Mouse (Mus musculus): ENCODE results near the gene Gm30083. TPM values are rescaled to one million over a fixed set of nuclear protein-coding genes. Genes with fewer than 3 reads are reported as not detected.

Gene Gm30083
- polyA plus RNA-seq, 1 experiment = not detected

DNA sequence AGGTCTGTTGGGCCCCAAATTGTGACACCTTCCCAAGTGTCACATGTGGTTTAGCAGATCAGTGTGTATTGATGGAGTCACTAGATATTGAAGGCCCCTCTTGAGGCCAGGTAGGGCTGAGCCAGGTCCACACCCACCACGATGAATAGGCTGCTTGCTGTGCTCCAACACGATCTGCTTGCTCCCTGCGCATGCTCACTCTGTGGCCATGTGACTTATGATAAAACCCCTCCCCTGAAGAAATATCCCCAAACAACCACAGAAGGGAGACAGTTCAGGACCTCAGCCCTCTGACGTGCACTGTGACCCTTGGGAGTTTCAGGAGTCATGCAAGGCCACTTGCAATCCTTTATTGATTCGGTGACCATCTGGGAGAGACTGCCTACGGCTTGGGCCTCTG is 68.9 kb downstream of the Gm30083 start:
- Histone ChIP-seq H3K4me3 (ENCODE audit: extremely low read depth, insufficient read depth, insufficient read length) (no peak overlapping the region), H3K4me1 (ENCODE audit: control insufficient read depth, insufficient read depth, insufficient read length) (no peaks in the 10 kb centered on the region), H3K27ac (ENCODE audit: insufficient read depth, low read length) (no peak overlapping the region), H3K36me3 (ENCODE audit: control insufficient read depth, insufficient read depth, low read length) (no peaks in the 10 kb centered on the region), H3K27me3 (ENCODE audit: control insufficient read depth, insufficient read depth, low read length) (no peaks in the 10 kb centered on the region)
- no peak for TF ChIP-seq CTCF (IDR thresholded peaks at IDR 0.05; ENCODE audit: extremely low read depth, insufficient read depth, insufficient read length, insufficient replicate concordance)
- no peak for TF ChIP-seq POLR2A (IDR thresholded peaks at IDR 0.05; ENCODE audit: low read depth, low read length)
- no peak for DNase-seq (ENCODE audit: low read depth in 1 of 2, low spot score in 2 of 2)
- WGBS = 72% methylated on average over 6 of the region's 6 CpGs

- Histone ChIP-seq H3K4me3 (ENCODE audit: extremely low read depth, insufficient read depth, insufficient read length) (no peak overlapping the region), H3K27me3 (ENCODE audit: control insufficient read depth, insufficient read depth, low read length) (no peaks in the 10 kb centered on the region), H3K4me1 (ENCODE audit: control insufficient read depth, insufficient read depth, insufficient read length) (no peaks in the 10 kb centered on the region), H3K36me3 (ENCODE audit: control insufficient read depth, insufficient read depth, low read length) (no peaks in the 10 kb centered on the region), H3K27ac (ENCODE audit: insufficient read depth, low read length) (no peak overlapping the region)
- TF ChIP-seq POLR2A (IDR thresholded peaks at IDR 0.05; ENCODE audit: low read depth, low read length) = no peak
- TF ChIP-seq CTCF (IDR thresholded peaks at IDR 0.05; ENCODE audit: extremely low read depth, insufficient read depth, insufficient read length, insufficient replicate concordance) = no peak
- no peak for DNase-seq (ENCODE audit: low read depth in 1 of 2, low spot score in 2 of 2)
- 72% methylated on average over 5 of the region's 5 CpGs for WGBS
These were observed 72.8 kb downstream of the Gm30083 start for GRCm38 (mm10) chr14:33942222-33942621.

GRCm38 (mm10) chr14:33940739-33941138 is 74.2 kb downstream of the Gm30083 start, which contains the start of gene Gdf2:
TSS of gene Gdf2 (plus strand) at chr14:33941039.
- TF ChIP-seq POLR2A (IDR thresholded peaks at IDR 0.05; ENCODE audit: low read depth, low read length) (no peak), CTCF (IDR thresholded peaks at IDR 0.05; ENCODE audit: extremely low read depth, insufficient read depth, insufficient read length, insufficient replicate concordance) (no peak)
- Histone ChIP-seq H3K4me1 (ENCODE audit: control insufficient read depth, insufficient read depth, insufficient read length) (no peaks in the 10 kb centered on the region), H3K27me3 (ENCODE audit: control insufficient read depth, insufficient read depth, low read length) (no peaks in the 10 kb centered on the region), H3K4me3 (ENCODE audit: extremely low read depth, insufficient read depth, insufficient read length) (no peak within 1 kb of the TSS), H3K27ac (ENCODE audit: insufficient read depth, low read length) (no peak within 1 kb of the TSS), H3K36me3 (ENCODE audit: control insufficient read depth, insufficient read depth, low read length) (no peaks in the 10 kb centered on the region)
- 85% methylated on average over 8 of the region's 8 CpGs for WGBS
- no peak for DNase-seq (ENCODE audit: low read depth in 1 of 2, low spot score in 2 of 2)

- WGBS = 25% methylated on average over 9 of the region's 9 CpGs
These were observed 75.9 kb downstream of the Gm30083 start for GRCm38 (mm10) chr14:33939117-33939516.

More at GRCm38 (mm10) chr14:33939117-33939516, 75.9 kb downstream of the Gm30083 start:
- H3K4me1 ChIP-seq (ENCODE audit: control insufficient read depth, insufficient read depth, insufficient read length) = no peaks in the 10 kb centered on the region
- H3K4me3 ChIP-seq (ENCODE audit: extremely low read depth, insufficient read depth, insufficient read length) = no peak overlapping the region
- no peak for DNase-seq (ENCODE audit: low read depth in 1 of 2, low spot score in 2 of 2)
- H3K36me3 ChIP-seq (ENCODE audit: control insufficient read depth, insufficient read depth, low read length) = no peaks in the 10 kb centered on the region
- no peak overlapping the region for H3K27ac ChIP-seq (ENCODE audit: insufficient read depth, low read length)
- no peaks in the 10 kb centered on the region for H3K27me3 ChIP-seq (ENCODE audit: control insufficient read depth, insufficient read depth, low read length)
- no peak for TF ChIP-seq POLR2A (IDR thresholded peaks at IDR 0.05; ENCODE audit: low read depth, low read length)
- TF ChIP-seq CTCF (IDR thresholded peaks at IDR 0.05; ENCODE audit: extremely low read depth, insufficient read depth, insufficient read length, insufficient replicate concordance) = peak; percentile 6; the same call in 1 of the 2 replicates

Other genes with a start within 250 kb of the Gm30083 start
- gene Gdf10, start 91.6 kb downstream of the Gm30083 start, polyA plus RNA-seq (2012; rRNA removed) = 12.3 and 15.5 TPM in 2 replicates
- 0.02 and 0.05 TPM in 2 replicates for gene Gdf2, start 74.1 kb downstream of the Gm30083 start, polyA plus RNA-seq (2012; rRNA removed)
- gene Rbp3, start 61.2 kb downstream of the Gm30083 start, polyA plus RNA-seq (2012; rRNA removed) = not detected in 2 replicates
- gene Zfp488, start 36.4 kb downstream of the Gm30083 start, polyA plus RNA-seq (2012; rRNA removed) = not detected in 2 replicates
- not detected in 2 replicates for gene Gm5460, start 1.6 kb upstream of the Gm30083 start, polyA plus RNA-seq (2012; rRNA removed)
- gene Antxrl, start 37.5 kb upstream of the Gm30083 start, polyA plus RNA-seq (2012; rRNA removed) = not detected in 2 replicates
- 0.26 and 0.34 TPM in 2 replicates for gene Anxa8, start 70.8 kb upstream of the Gm30083 start, polyA plus RNA-seq (2012; rRNA removed)
- not detected in 2 replicates for gene A630023A22Rik, start 87.6 kb upstream of the Gm30083 start, polyA plus RNA-seq (2012; rRNA removed)
- 0.07 and 0.08 TPM in 2 replicates for gene Npy4r, start 137.3 kb upstream of the Gm30083 start, polyA plus RNA-seq (2012; rRNA removed)
- gene Gprin2, start 186.5 kb upstream of the Gm30083 start, polyA plus RNA-seq (2012; rRNA removed) = 0.04 and 0.09 TPM in 2 replicates
- 3.9 and 4.3 TPM in 2 replicates for gene Syt15, start 204.4 kb upstream of the Gm30083 start, polyA plus RNA-seq (2012; rRNA removed)